Mouse (Mus musculus) midbrain, postnatal 0 days (tissue): ENCODE data around the gene Haao. TPM values are rescaled to one million over a fixed set of nuclear protein-coding genes. Genes with fewer than 3 reads are reported as not detected.

Source experiments
- ATAC-seq: fragments of 200-750 bp; cut with Nextera tagmentation; 2 replicates; pipeline ENCODE4 v1.8.0; 2017; ENCODE audit warnings: moderate number of reproducible peaks, mild to moderate bottlenecking, moderate TSS enrichment, moderate library complexity; ENCODE audit not compliant: low FRiP score
- DNase-seq: peaks from one replicate; pipeline ENCODE4 v3.0.0-alpha.2; 2015; ENCODE audit warnings: low spot score
- H3K27ac ChIP-seq: fragments of 300-500 bp; sonication (generic); 2 replicates; pipeline ENCODE4 v1.5.1; 2014; ENCODE audit warnings: low read depth, mild to moderate bottlenecking, low read length, mixed read lengths
- H3K27me3 ChIP-seq: fragments of 300-500 bp; sonication (generic); 2 replicates; pipeline ENCODE4 v1.6.1; 2014; ENCODE audit warnings: low read length, control low read depth, mixed read lengths; ENCODE audit not compliant: insufficient read depth
- H3K36me3 ChIP-seq: fragments of 300-500 bp; sonication (generic); 2 replicates; pipeline ENCODE4 v1.6.1; 2014; ENCODE audit warnings: low read length, control low read depth, mixed read lengths; ENCODE audit not compliant: insufficient read depth
- H3K4me1 ChIP-seq: fragments of 300-500 bp; sonication (generic); 2 replicates; pipeline ENCODE4 v1.6.1; 2014; ENCODE audit warnings: mild to moderate bottlenecking, control low read depth, antibody characterized with exemption, low read length, mixed read lengths; ENCODE audit not compliant: insufficient read depth
- H3K4me2 ChIP-seq: fragments of 300-500 bp; sonication (generic); 2 replicates; pipeline ENCODE4 v1.6.1; 2014; ENCODE audit warnings: low read depth, mild to moderate bottlenecking, low read length, mixed read lengths; ENCODE audit not compliant: poor library complexity, severe bottlenecking
- H3K4me3 ChIP-seq: fragments of 300-500 bp; sonication (generic); 2 replicates; pipeline ENCODE4 v1.5.1; 2014; ENCODE audit warnings: low read depth, mild to moderate bottlenecking, low read length, moderate library complexity
- H3K9ac ChIP-seq: fragments of 300-500 bp; sonication (generic); replicated peaks from 2 replicates; pipeline ENCODE4 v1.6.1; 2014; ENCODE audit warnings: mild to moderate bottlenecking, low read length, moderate library complexity, mixed read lengths; ENCODE audit not compliant: poor library complexity, severe bottlenecking
- H3K9me3 ChIP-seq: fragments of 300-500 bp; sonication (generic); 2 replicates; pipeline ENCODE4 v1.6.1; 2016; ENCODE audit warnings: low read length, control low read depth
- CTCF ChIP-seq: IDR thresholded peaks from 2 replicates; pipeline ENCODE4 v1.5.1; 2016; ENCODE audit warnings: antibody characterized with exemption, mild to moderate bottlenecking
- WGBS: fragments of 180-500 bp; shearing (Covaris S2); extraction: QIAGEN DNeasy Blood & Tissue Kit; methylation state at CpG from one replicate; pipeline ENCODE4 v1.1.7; 2014; 5-methylcytosine and 5-hydroxymethylcytosine counted together
- polyA plus RNA-seq: library from polyadenylated mRNA; unstranded; fragments of >200 nt; fragmentation: Nextera tagmentation; extraction: Ambion mirVana; gene quantifications from 2 replicates; pipeline ENCODE4 v1.2.1, GENCODE M21; 2015
- total RNA-seq: library from RNA; depleted of rRNA; stranded (reverse); fragments of >200 nt; gene quantifications from 2 replicates; pipeline ENCODE4 v1.2.3, GENCODE M21; 2014

Gene Haao
- total and polyA plus RNA-seq, 2 experiments from 2014 or later: 0.23 TPM; not detected in 1

DNA sequence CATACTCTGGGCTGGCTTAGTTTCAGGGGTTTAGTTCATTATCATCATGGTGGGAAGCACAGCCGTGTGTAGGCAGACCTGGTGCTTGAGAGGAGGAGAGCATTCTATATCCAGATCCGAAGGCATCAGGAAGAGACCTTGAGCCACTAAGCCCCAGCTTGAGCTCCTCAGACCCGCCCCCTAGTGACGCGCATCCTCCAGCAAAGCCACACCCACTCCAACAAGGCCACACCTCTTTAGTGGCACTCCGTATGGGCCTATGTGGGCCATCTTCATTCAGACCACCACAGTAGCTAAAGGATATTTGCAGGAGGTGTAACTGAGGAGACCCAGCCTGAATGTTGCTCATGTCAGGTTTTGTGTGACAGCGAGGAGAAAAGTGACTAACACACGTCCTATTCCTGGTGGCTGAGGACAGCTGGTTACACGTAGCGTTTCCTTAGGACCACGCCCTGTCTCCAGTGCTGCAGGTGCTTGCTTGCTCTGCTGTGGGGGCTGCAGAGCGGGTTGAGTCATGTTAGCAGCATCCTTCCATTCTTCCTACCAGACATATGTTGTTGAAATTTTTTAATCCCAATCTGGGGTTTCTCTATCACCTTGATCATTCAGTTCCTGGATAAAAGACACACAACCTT, 6.6 kb upstream of the Haao start:
- Histone ChIP-seq H3K27me3 (no peaks in the 10 kb centered on the region), H3K9me3 (no peaks in the 10 kb centered on the region), H3K4me1 (peaks cover 5% of the 10 kb centered on the region; the same call in 1 of the 2 replicates), H3K4me2 (no peak overlapping the region), H3K9ac (no peak overlapping the region), H3K36me3 (no peaks in the 10 kb centered on the region), H3K4me3 (no peak overlapping the region), H3K27ac (no peak overlapping the region)
- DNase-seq: no peak
- no peak for ATAC-seq
- TF ChIP-seq CTCF: no peak
- 47% methylated on average over 12 of the region's 12 CpGs for WGBS

GRCm38 (mm10) chr17:83853831-83854230, 6.1 kb upstream of the Haao start:
- no peak overlapping the region for H3K9ac ChIP-seq
- no peak for ATAC-seq
- no peak overlapping the region for H3K27ac ChIP-seq
- no peak overlapping the region for H3K4me3 ChIP-seq
- no peaks in the 10 kb centered on the region for H3K9me3 ChIP-seq
- no peaks in the 10 kb centered on the region for H3K36me3 ChIP-seq
- H3K4me1 ChIP-seq: peaks cover 7% of the 10 kb centered on the region; the same call in 1 of the 2 replicates
- 0 out of 2 replicates have a peak, but pooled peaks have one; percentile 8 for TF ChIP-seq CTCF
- no peaks in the 10 kb centered on the region for H3K27me3 ChIP-seq
- DNase-seq: no peak
- 54% methylated on average over 3 of the region's 3 CpGs for WGBS
- no peak overlapping the region for H3K4me2 ChIP-seq

DNA sequence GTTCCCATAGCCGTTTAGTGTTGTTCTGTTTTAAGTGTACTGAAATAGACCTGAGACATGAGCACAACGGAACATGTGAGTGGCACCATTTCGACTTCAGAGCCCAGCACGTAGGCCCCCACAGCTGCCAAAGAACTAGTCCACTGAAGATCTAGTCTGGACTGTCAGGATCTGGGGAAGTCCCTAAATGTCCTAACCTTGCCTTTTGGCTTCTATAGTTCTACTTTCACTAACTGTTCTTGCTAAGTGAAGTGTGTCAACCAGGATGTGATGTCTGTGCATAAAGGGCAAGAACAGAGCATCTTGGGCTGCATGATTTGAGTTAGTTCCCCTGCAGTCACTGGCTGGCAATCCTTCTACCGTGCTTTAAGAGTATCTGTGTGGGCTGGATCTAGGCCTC, 3.1 kb upstream of the Haao start:
- Histone ChIP-seq H3K9ac (no peak overlapping the region), H3K4me3 (no peak overlapping the region), H3K4me2 (no peak overlapping the region), H3K27me3 (no peaks in the 10 kb centered on the region), H3K4me1 (peaks cover 7% of the 10 kb centered on the region; the same call in 1 of the 2 replicates), H3K36me3 (no peaks in the 10 kb centered on the region), H3K9me3 (no peaks in the 10 kb centered on the region), H3K27ac (no peak overlapping the region)
- no peak for DNase-seq
- WGBS: 78% methylated on average over 5 of the region's 5 CpGs
- ATAC-seq: no peak
- no peak for TF ChIP-seq CTCF

GRCm38 (mm10) chr17:83850458-83850857, 2.7 kb upstream of the Haao start:
- Histone ChIP-seq H3K4me1 (peaks cover 7% of the 10 kb centered on the region; the same call in 1 of the 2 replicates), H3K27ac (no peak overlapping the region), H3K4me2 (no peak overlapping the region), H3K4me3 (no peak overlapping the region), H3K27me3 (no peaks in the 10 kb centered on the region), H3K9me3 (no peaks in the 10 kb centered on the region), H3K9ac (no peak overlapping the region), H3K36me3 (no peaks in the 10 kb centered on the region)
- ATAC-seq: no peak
- TF ChIP-seq CTCF: peak; percentile 98
- peak; percentile 86 for DNase-seq
- WGBS: 15% methylated on average over 9 of the region's 9 CpGs

DNA sequence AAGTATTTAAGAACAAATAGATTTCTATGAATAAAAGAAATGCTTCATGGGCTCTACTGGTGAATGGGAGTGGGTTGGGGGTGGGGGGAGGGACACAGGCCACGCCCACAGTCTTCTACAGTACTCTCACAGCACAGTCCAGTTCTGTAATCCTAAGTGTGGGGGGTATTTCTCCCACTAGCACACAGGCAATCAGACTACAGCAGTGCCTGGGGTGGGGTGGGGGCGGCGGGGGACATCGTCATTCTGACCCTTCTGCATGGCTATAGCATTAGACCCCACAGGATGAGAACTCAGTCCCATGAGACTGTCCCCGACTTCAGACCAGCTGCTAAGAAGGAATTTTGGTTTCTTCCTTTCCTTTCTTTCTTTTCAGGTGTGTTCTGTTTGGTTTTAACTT, 2.0 kb upstream of the Haao start:
- no peak for ATAC-seq
- no peaks in the 10 kb centered on the region for H3K9me3 ChIP-seq
- H3K9ac ChIP-seq: no peak overlapping the region
- no peak overlapping the region for H3K4me2 ChIP-seq
- no peak overlapping the region for H3K4me3 ChIP-seq
- no peaks in the 10 kb centered on the region for H3K36me3 ChIP-seq
- WGBS: 87% methylated on average over 5 of the region's 5 CpGs
- no peak for DNase-seq
- 0 out of 2 replicates have a peak overlapping the region, but pooled peaks have one; percentile 32 for H3K27ac ChIP-seq
- TF ChIP-seq CTCF: no peak
- no peaks in the 10 kb centered on the region for H3K27me3 ChIP-seq
- H3K4me1 ChIP-seq: peaks cover 7% of the 10 kb centered on the region; the same call in 1 of the 2 replicates

DNA sequence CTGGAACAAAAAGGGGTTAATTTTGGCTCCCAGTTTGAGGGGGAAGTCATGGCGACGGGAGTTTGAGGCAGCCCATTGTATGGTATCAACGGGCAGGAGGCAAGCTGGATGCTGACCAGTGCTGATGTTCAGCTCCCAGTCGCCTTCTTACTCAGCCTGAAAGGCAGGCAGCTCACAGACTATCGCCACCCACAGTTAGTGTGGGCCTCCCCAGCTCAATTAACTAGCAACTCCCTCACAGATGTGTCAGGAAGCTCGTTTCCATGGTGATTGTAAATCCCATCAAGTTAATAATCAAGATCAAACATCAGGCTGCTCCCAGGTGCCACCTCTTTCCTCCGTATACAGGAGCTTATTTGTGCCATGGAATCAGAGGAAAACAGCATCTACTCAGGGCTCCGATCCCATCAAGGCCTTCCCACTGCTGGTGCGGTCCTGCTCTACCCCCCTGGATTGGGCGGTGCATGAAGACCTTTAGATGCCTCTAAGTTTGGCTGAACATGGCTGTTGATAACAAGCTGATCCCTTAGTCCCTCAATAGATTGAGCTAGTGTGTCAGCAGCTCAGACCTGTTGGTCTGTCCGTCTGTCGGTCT, 1.4 kb upstream of the Haao start:
- Histone ChIP-seq H3K36me3 (no peaks in the 10 kb centered on the region), H3K4me2 (no peak overlapping the region), H3K9me3 (no peaks in the 10 kb centered on the region), H3K27ac (0 out of 2 replicates have a peak overlapping the region, but pooled peaks have one; percentile 32), H3K9ac (no peak overlapping the region), H3K4me1 (peaks cover 7% of the 10 kb centered on the region; the same call in 1 of the 2 replicates), H3K27me3 (no peaks in the 10 kb centered on the region), H3K4me3 (no peak overlapping the region)
- TF ChIP-seq CTCF: no peak
- peak; percentile 62 for ATAC-seq
- DNase-seq: peak; percentile 41
- 38% methylated on average over 12 of the region's 12 CpGs for WGBS
